Mouse (Mus musculus): ENCODE measurements around the gene Uhrf1bp1l.

- no peak for TF ChIP-seq CTCF (IDR thresholded peaks at IDR 0.05; ENCODE audit: borderline replicate concordance, insufficient read depth, low read length)
- TF ChIP-seq POLR2A (IDR thresholded peaks at IDR 0.05; ENCODE audit: low read depth, low read length) = no peak
Observed at GRCm38 (mm10) chr10:89838834-89839233, 94.0 kb downstream of the Uhrf1bp1l start.
